ENCODE assay signal across 8 mouse cellular contexts in genomic region chr1:133799686-133800445, GRCm38 (mm10). TPM values are rescaled to one million over a fixed set of nuclear protein-coding genes. Genes with fewer than 3 reads are reported as not detected.
DNase-seq lines count a peak whose midpoint lies in the region; ATAC-seq and TF ChIP-seq lines count a peak whose summit lies in the region.

No protein-coding gene starts in this region.

- H3K27me3 ChIP-seq in kidney, adult 2 months (replicated peaks; ENCODE audit: control insufficient read depth, insufficient read depth, low read length), result no peaks in the 10 kb centered on the region; the same call in 1 of the 2 replicates
- H3K27me3 ChIP-seq in embryonic facial prominence, embryonic 13.5 days, result no peaks in the 10 kb centered on the region
- H3K27me3 ChIP-seq in limb, embryonic 13.5 days, result peaks cover 9% of the 10 kb centered on the region; the same call in 1 of the 2 replicates
- H3K27me3 ChIP-seq in midbrain, embryonic 16.5 days (ENCODE audit: control insufficient read depth, insufficient read depth, low read depth, low read length), result no peaks in the 10 kb centered on the region

- no peak for TF ChIP-seq CTCF in kidney, adult 2 months (conservative IDR thresholded peaks at IDR 0.05; ENCODE audit: insufficient read depth, insufficient read length, low read depth, low read length)

- TF ChIP-seq POLR2A in kidney, adult 2 months (IDR thresholded peaks at IDR 0.05; ENCODE audit: low read depth, low read length), result no peak

- peak overlapping the region; percentile 77 for H3K9ac ChIP-seq in embryonic facial prominence, embryonic 13.5 days
- H3K9ac ChIP-seq in limb, embryonic 13.5 days, result peak overlapping the region; percentile 73
- 0 out of 2 replicates have a peak overlapping the region, but pooled peaks have one; percentile 27 for H3K9ac ChIP-seq in midbrain, embryonic 16.5 days (ENCODE audit: low read depth, low read length)

- H3K27ac ChIP-seq in kidney, adult 2 months (ENCODE audit: insufficient read depth, low read depth, low read length), result no peak overlapping the region
- H3K27ac ChIP-seq in embryonic facial prominence, embryonic 13.5 days, result peak overlapping the region; percentile 88
- 0 out of 2 replicates have a peak overlapping the region, but pooled peaks have one; percentile 44 for H3K27ac ChIP-seq in limb, embryonic 13.5 days
- H3K27ac ChIP-seq in midbrain, embryonic 16.5 days (ENCODE audit: low read length), result no peak overlapping the region

- peak overlapping the region; percentile 82 for H3K4me3 ChIP-seq in kidney, adult 2 months (ENCODE audit: insufficient read depth, low read depth, low read length)
- H3K4me3 ChIP-seq in embryonic facial prominence, embryonic 13.5 days, result peak overlapping the region; percentile 72
- peak overlapping the region; percentile 64 for H3K4me3 ChIP-seq in limb, embryonic 13.5 days
- peak overlapping the region; percentile 49 for H3K4me3 ChIP-seq in midbrain, embryonic 16.5 days (ENCODE audit: low read depth, low read length)

- no peaks in the 10 kb centered on the region for H3K9me3 ChIP-seq in embryonic facial prominence, embryonic 13.5 days
- H3K9me3 ChIP-seq in limb, embryonic 13.5 days, result no peaks in the 10 kb centered on the region
- H3K9me3 ChIP-seq in midbrain, embryonic 16.5 days (replicated peaks; ENCODE audit: control insufficient read depth, low read length, poor library complexity, severe bottlenecking), result no peaks in the 10 kb centered on the region

- no peak for ATAC-seq in embryonic facial prominence, embryonic 13.5 days (ENCODE audit: insufficient number of reproducible peaks, insufficient read depth, low FRiP score, low TSS enrichment, low read depth)
- no peak for ATAC-seq in limb, embryonic 13.5 days (ENCODE audit: low FRiP score, low read depth)
- ATAC-seq in midbrain, embryonic 16.5 days, result no peak

- WGBS in kidney, adult 2 months, result 11% methylated on average over 20 of the region's 21 CpGs
- 1% methylated on average over 21 of the region's 21 CpGs for WGBS in embryonic facial prominence, embryonic 13.5 days
- WGBS in limb, embryonic 13.5 days, result 2% methylated on average over 21 of the region's 21 CpGs
- WGBS in midbrain, embryonic 16.5 days, result 3% methylated on average over 21 of the region's 21 CpGs

- peak; percentile 17 for DNase-seq in kidney, adult 2 months
- no peak for DNase-seq in kidney, adult 11 months
- peak; percentile 15 to 30 for DNase-seq in heart, postnatal 14 days
- DNase-seq in thymus, postnatal 36 days, result no peak
- no peak for DNase-seq in left cerebral cortex, postnatal 4 days

- H3K4me2 ChIP-seq in embryonic facial prominence, embryonic 13.5 days, result peak overlapping the region; percentile 77
- H3K4me2 ChIP-seq in limb, embryonic 13.5 days (replicated peaks), result peak overlapping the region; percentile 94
- peak overlapping the region; percentile 85 for H3K4me2 ChIP-seq in midbrain, embryonic 16.5 days (ENCODE audit: low read length)

- H3K4me1 ChIP-seq in kidney, adult 2 months (ENCODE audit: control insufficient read depth, insufficient read depth, low read length), result peaks cover 6% of the 10 kb centered on the region
- peaks cover 53% of the 10 kb centered on the region for H3K4me1 ChIP-seq in embryonic facial prominence, embryonic 13.5 days
- peaks cover 32% of the 10 kb centered on the region for H3K4me1 ChIP-seq in limb, embryonic 13.5 days
- H3K4me1 ChIP-seq in midbrain, embryonic 16.5 days (ENCODE audit: control insufficient read depth, insufficient read depth, low read length), result peaks cover 23% of the 10 kb centered on the region

- H3K36me3 ChIP-seq in kidney, adult 2 months (ENCODE audit: control insufficient read depth, insufficient read depth, low read length), result no peaks in the 10 kb centered on the region
- H3K36me3 ChIP-seq in embryonic facial prominence, embryonic 13.5 days, result peaks cover 7% of the 10 kb centered on the region; the same call in 1 of the 2 replicates
- H3K36me3 ChIP-seq in limb, embryonic 13.5 days, result no peaks in the 10 kb centered on the region; the same call in 1 of the 2 replicates
- H3K36me3 ChIP-seq in midbrain, embryonic 16.5 days (ENCODE audit: control insufficient read depth, insufficient read depth, low read length), result no peaks in the 10 kb centered on the region

- intact Hi-C loops in heart, postnatal 14 days (cut with DNase I), result loop anchor here (2.0 to 5.0 kb wide), 3 partner anchors 57 to 97 kb away; no protein-coding TSS in a partner anchor
- intact Hi-C loops in left cerebral cortex, postnatal 4 days (cut with DNase I), result loop anchor here (2.0 kb wide), 1 partner anchor 55 kb away; no protein-coding TSS in a partner anchor

RNA-seq across cellular contexts. Expression of gene Atp2b4, which starts 1.0 kb away (rescaled TPM):
- 4.9 and 6.1 TPM in 2 replicates for polyA plus RNA-seq in kidney, adult 2 months (2012; rRNA removed)
- 25.3 and 26.1 TPM in 2 replicates for polyA plus RNA-seq in embryonic facial prominence, embryonic 13.5 days (2015; fragmentation: Nextera tagmentation; extraction: Ambion mirVana)
- total RNA-seq in heart, postnatal 14 days (2021), result 10 to 100 TPM; 29.9 to 32.2 TPM
- polyA plus RNA-seq in limb, embryonic 13.5 days (2015; fragmentation: Nextera tagmentation; extraction: Ambion mirVana), result 11.7 and 15.3 TPM in 2 replicates
- polyA plus RNA-seq in midbrain, embryonic 16.5 days (2015; fragmentation: Nextera tagmentation; extraction: Ambion mirVana), result 11.8 and 13.4 TPM in 2 replicates
- total RNA-seq in left cerebral cortex, postnatal 4 days (2021), result 100 to 1,000 TPM; 110 to 134 TPM

Comparison
In these comparisons a context has a peak if more than half of its experiments do, and no peak if none do; other contexts are left out.
1. DNase-seq: peak in kidney, adult 2 months (single experiment) and heart, postnatal 14 days (2 of 2); none in kidney, adult 11 months (single experiment), thymus, postnatal 36 days (0 of 2) and left cerebral cortex, postnatal 4 days (single experiment).
2. H3K27ac ChIP-seq: peak in embryonic facial prominence, embryonic 13.5 days (single experiment) and limb, embryonic 13.5 days (single experiment); none in kidney, adult 2 months (single experiment) and midbrain, embryonic 16.5 days (single experiment).
3. H3K9ac ChIP-seq: peak in every context shown above with its lines; median percentile 77 in embryonic facial prominence, embryonic 13.5 days; 73 in limb, embryonic 13.5 days; 27 in midbrain, embryonic 16.5 days.
4. Peak in every context shown above with its lines, with median percentiles within 50 percentile points of each other: H3K4me3 ChIP-seq and H3K4me2 ChIP-seq.